22 mouse cellular contexts compared by ENCODE assay signal in genomic region chr10:32052546-32053295, GRCm38 (mm10).
A peak's percentile ranks its signal among the peaks of the same experiment; 100 is the strongest.
DNase-seq lines count a peak whose midpoint lies in the region; ATAC-seq lines count a peak whose summit lies in the region.
"Had no signal": no experiment of that assay in that cellular context is flagged by ENCODE, and none has a peak within 500 bp of the region (broad histone marks: within the 10 kb centered on the region; RNA-seq: fewer than 3 reads in every experiment).

No protein-coding gene starts in this region.

- intact Hi-C loops in gastrocnemius, postnatal 36 days (cut with DNase I): no loop called here

- H3K27ac ChIP-seq in forebrain, embryonic 13.5 days: no peak overlapping the region
- no peak overlapping the region for H3K27ac ChIP-seq in forebrain, embryonic 12.5 days
- H3K27ac ChIP-seq: embryonic facial prominence, embryonic 12.5 days; hindbrain, embryonic 10.5 days; hindbrain, embryonic 14.5 days had no signal

- peak; percentile 80 for ATAC-seq in forebrain, embryonic 13.5 days
- no peak for ATAC-seq in forebrain, embryonic 12.5 days (ENCODE audit: low FRiP score)
- ATAC-seq: CD4-positive, CD25-positive, alpha-beta regulatory T cell, adult 4 months; intestine, embryonic 16.5 days had no signal

- no peaks in the 10 kb centered on the region for H3K27me3 ChIP-seq in forebrain, embryonic 13.5 days
- H3K27me3 ChIP-seq in forebrain, embryonic 12.5 days: no peaks in the 10 kb centered on the region
- H3K27me3 ChIP-seq: embryonic facial prominence, embryonic 12.5 days; heart, embryonic 12.5 days had no signal

- WGBS in forebrain, embryonic 13.5 days: 87% methylated on average over 5 of the region's 5 CpGs
- 79% methylated on average over 5 of the region's 5 CpGs for WGBS in forebrain, embryonic 12.5 days

- peak; percentile 15 to 20 for DNase-seq in frontal cortex, postnatal 36 days (ENCODE audit: low spot score in 2 of 2)
- DNase-seq in frontal cortex, postnatal 25 days (ENCODE audit: low spot score in 2 of 2): no peak
- peak; percentile 69 for DNase-seq in brain, adult 2 months (ENCODE audit: low read depth, low spot score)
- peak; percentile 90 for DNase-seq in fat pad, adult 2 months (ENCODE audit: extremely low read depth, low read depth, low spot score)
- DNase-seq in adrenal gland, adult 2 months: no peak
- no peak for DNase-seq in gastrocnemius, postnatal 36 days
- DNase-seq: adrenal gland, postnatal 10 days; B cell, adult 2 months; cerebellum, adult 11 months; cerebellum, adult 8-10 months; cerebellum, postnatal 14 days; gastrocnemius, postnatal 10 days; kidney, adult 2 months had no signal

- H3K4me3 ChIP-seq in forebrain, embryonic 13.5 days: no peak overlapping the region
- H3K4me3 ChIP-seq in forebrain, embryonic 12.5 days (replicated peaks): no peak overlapping the region
- H3K4me3 ChIP-seq: embryonic facial prominence, embryonic 12.5 days; heart, embryonic 12.5 days; hindbrain, embryonic 10.5 days had no signal

- H3K9ac ChIP-seq in forebrain, embryonic 13.5 days: no peak overlapping the region
- no peak overlapping the region for H3K9ac ChIP-seq in forebrain, embryonic 12.5 days
- H3K9ac ChIP-seq: embryonic facial prominence, embryonic 12.5 days; heart, embryonic 12.5 days; hindbrain, embryonic 14.5 days had no signal

- H3K4me2 ChIP-seq in forebrain, embryonic 13.5 days: no peak overlapping the region
- H3K4me2 ChIP-seq in forebrain, embryonic 12.5 days: no peak overlapping the region
- H3K4me2 ChIP-seq: embryonic facial prominence, embryonic 12.5 days; heart, embryonic 12.5 days; hindbrain, embryonic 14.5 days had no signal

- H3K36me3 ChIP-seq in forebrain, embryonic 13.5 days (ENCODE audit: poor library complexity, severe bottlenecking): no peaks in the 10 kb centered on the region
- no peaks in the 10 kb centered on the region for H3K36me3 ChIP-seq in forebrain, embryonic 12.5 days (replicated peaks)
- H3K36me3 ChIP-seq: embryonic facial prominence, embryonic 12.5 days; G1E; heart, embryonic 12.5 days; hindbrain, embryonic 10.5 days had no signal

- H3K4me1 ChIP-seq in forebrain, embryonic 13.5 days: no peaks in the 10 kb centered on the region
- no peaks in the 10 kb centered on the region for H3K4me1 ChIP-seq in forebrain, embryonic 12.5 days
- H3K4me1 ChIP-seq: embryonic facial prominence, embryonic 12.5 days; heart, embryonic 12.5 days; hindbrain, embryonic 10.5 days had no signal

- no peaks in the 10 kb centered on the region for H3K9me3 ChIP-seq in forebrain, embryonic 13.5 days (replicated peaks)
- no peaks in the 10 kb centered on the region for H3K9me3 ChIP-seq in forebrain, embryonic 12.5 days
- H3K9me3 ChIP-seq: embryonic facial prominence, embryonic 12.5 days; G1E; heart, embryonic 12.5 days; hindbrain, embryonic 10.5 days had no signal

Comparison
In these comparisons a context has a peak if more than half of its experiments do, and no peak if none do; other contexts are left out.
1. DNase-seq: peak in frontal cortex, postnatal 36 days (2 of 2), brain, adult 2 months (single experiment) and fat pad, adult 2 months (single experiment); none in frontal cortex, postnatal 25 days (0 of 2), adrenal gland, adult 2 months (single experiment) and gastrocnemius, postnatal 36 days (0 of 2).